Mouse (Mus musculus) testis, adult 2 months (tissue): ENCODE results near the gene Aplp2.

Source experiments
- CTCF ChIP-seq: fragments of 200-500 bp; IDR thresholded peaks from 2 replicates; pipeline ENCODE4 v1.5.1; 2012; ENCODE audit warnings: low read depth, mild to moderate bottlenecking, inconsistent platforms, low read length, moderate library complexity; ENCODE audit not compliant: control insufficient read depth, insufficient read depth, insufficient replicate concordance
- POLR2A ChIP-seq: fragments of 200-500 bp; IDR thresholded peaks from 2 replicates; pipeline ENCODE4 v1.6.1; 2012; ENCODE audit warnings: low read depth, mild to moderate bottlenecking, inconsistent platforms, low read length, moderate library complexity; ENCODE audit not compliant: control insufficient read depth

DNA sequence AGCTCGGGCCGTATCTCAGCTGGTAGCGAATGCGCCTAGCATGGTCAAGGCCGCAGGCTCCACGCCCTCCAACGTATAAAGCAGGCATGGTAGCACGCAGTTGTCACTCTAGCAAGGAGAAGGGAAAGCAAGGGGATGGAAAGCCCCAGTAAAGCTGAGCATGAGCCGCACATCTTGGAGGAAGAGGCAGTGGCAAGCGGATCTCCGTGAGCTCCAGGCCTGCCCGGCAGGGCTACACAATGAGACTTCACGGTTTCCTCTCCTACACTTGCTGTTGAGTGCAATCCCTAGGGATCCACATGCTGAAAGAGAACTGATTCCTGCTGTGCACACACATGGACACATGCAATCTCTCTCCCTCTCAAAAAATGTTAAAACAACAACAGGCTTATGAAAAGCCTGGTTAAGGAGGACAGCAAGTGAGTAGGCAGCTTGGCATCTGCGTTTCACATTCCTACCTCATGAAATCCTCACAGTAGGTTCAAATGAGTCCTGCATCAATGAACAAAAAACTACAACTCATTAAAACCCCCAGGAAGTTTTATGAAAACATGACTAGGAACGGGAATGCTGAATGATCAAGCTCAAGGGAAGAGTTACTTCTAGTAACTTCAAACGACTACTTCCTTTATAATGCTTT lies 7.9 kb downstream of the Aplp2 start:
- TF ChIP-seq CTCF (no peak), POLR2A (no peak)
